Mouse (Mus musculus): ENCODE results near the gene Gns. TPM values are rescaled to one million over a fixed set of nuclear protein-coding genes. Genes with fewer than 3 reads are reported as not detected.

Gene Gns
- total RNA-seq (2014; rRNA removed) (87.5 and 93.8 TPM in 2 replicates), polyA plus RNA-seq (2015; fragmentation: Nextera tagmentation; extraction: Ambion mirVana) (38.2 and 39.5 TPM in 2 replicates)

- under 1% methylated on average over 58 of the region's 72 CpGs for WGBS
- peak within 1 kb of the TSS; percentile 91 for H3K4me3 ChIP-seq (ENCODE audit: low read length)
- H3K9ac ChIP-seq (replicated peaks; ENCODE audit: low read length): peak within 1 kb of the TSS; percentile 84
- no peaks in the 10 kb centered on the region for H3K9me3 ChIP-seq (ENCODE audit: low read length)
- peak; percentile 98 for ATAC-seq
- DNase-seq (ENCODE audit: low spot score): peak; percentile 94
- H3K27ac ChIP-seq: peak within 1 kb of the TSS; percentile 77
- peaks cover 3% of the 10 kb centered on the region; the same call in 1 of the 2 replicates for H3K36me3 ChIP-seq (ENCODE audit: insufficient read depth, low read length)
- no peaks in the 10 kb centered on the region for H3K27me3 ChIP-seq (ENCODE audit: insufficient read depth, low read length)
- H3K4me2 ChIP-seq (ENCODE audit: low read depth, low read length): peak within 1 kb of the TSS; percentile 86
- peaks cover 9% of the 10 kb centered on the region; the same call in 1 of the 2 replicates for H3K4me1 ChIP-seq (ENCODE audit: insufficient read depth, low read length)
- no peak for TF ChIP-seq CTCF (IDR thresholded peaks at IDR 0.05; ENCODE audit: low read depth)
These were observed at the start of gene Gns for GRCm38 (mm10) chr10:121364801-121365564. Gene Gns, plus strand, starts transcription at chr10:121365090.

DNA sequence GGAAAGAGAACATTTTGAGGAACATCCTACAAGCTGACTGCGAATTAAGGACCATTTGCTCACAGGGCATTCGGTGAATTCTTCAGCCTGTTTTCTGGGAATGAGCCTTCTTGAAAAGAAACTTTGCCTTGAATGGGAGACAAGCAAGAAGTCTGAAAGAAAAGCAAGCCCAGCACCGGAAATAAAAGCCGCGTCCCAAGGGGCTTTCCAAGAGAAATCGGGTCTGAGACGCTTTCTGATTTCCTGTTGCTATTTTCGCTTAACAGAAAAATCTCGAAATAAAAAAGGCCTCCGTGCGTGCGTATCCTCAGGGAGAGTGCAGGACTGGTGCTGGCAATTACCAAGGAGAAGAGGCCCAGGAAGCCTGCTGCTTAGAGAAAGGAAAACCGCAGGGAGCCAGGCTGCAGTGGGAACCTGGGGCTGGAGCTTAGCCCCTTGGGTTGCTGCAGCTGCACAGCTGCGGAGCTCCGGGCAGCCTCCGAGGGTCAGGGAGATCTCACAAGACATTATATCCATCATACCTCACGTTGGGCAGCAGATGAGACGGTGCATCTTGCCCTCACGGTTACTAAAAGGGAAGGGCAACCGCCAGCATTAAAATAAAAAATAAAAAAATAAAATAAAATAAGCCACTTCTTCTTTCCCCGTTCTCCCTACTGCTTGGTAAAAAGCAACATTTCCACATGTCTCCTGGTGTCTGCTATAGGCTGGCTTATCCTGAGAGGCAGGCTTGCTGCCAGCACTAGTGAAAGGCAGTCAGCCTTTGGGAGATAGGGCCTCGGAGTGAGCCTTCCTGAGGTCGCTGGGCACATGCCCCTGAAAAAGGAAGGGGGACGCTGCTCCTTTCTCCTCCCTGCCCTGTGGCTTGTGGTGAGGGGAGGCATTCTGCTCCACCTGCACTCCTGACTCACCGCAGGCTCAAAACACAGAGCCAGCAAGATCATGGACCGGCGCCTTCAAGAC lies 49.3 kb upstream of the Gns start:
- WGBS: 25% methylated on average over 27 of the region's 27 CpGs
- Histone ChIP-seq H3K4me2 (ENCODE audit: low read depth, low read length) (peak overlapping the region; percentile 29; the same call in 1 of the 2 replicates), H3K27ac (0 out of 2 replicates have a peak overlapping the region, but pooled peaks have one; percentile 16), H3K36me3 (ENCODE audit: insufficient read depth, low read length) (no peaks in the 10 kb centered on the region), H3K4me1 (ENCODE audit: insufficient read depth, low read length) (0 out of 2 replicates have a peak, but pooled peaks cover 11% of the 10 kb centered on the region), H3K9ac (replicated peaks; ENCODE audit: low read length) (no peak overlapping the region), H3K9me3 (ENCODE audit: low read length) (no peaks in the 10 kb centered on the region), H3K4me3 (ENCODE audit: low read length) (no peak overlapping the region), H3K27me3 (ENCODE audit: insufficient read depth, low read length) (no peaks in the 10 kb centered on the region)
- no peak for DNase-seq (ENCODE audit: low spot score)
- ATAC-seq: no peak
- TF ChIP-seq CTCF (IDR thresholded peaks at IDR 0.05; ENCODE audit: low read depth): no peak

GRCm38 (mm10) chr10:121316361-121316760 lies 48.5 kb upstream of the Gns start:
- WGBS: 87% methylated on average over 10 of the region's 10 CpGs
- Histone ChIP-seq H3K4me3 (ENCODE audit: low read length) (no peak overlapping the region), H3K9ac (replicated peaks; ENCODE audit: low read length) (no peak overlapping the region), H3K9me3 (ENCODE audit: low read length) (no peaks in the 10 kb centered on the region), H3K4me1 (ENCODE audit: insufficient read depth, low read length) (0 out of 2 replicates have a peak, but pooled peaks cover 11% of the 10 kb centered on the region), H3K27me3 (ENCODE audit: insufficient read depth, low read length) (no peaks in the 10 kb centered on the region), H3K4me2 (ENCODE audit: low read depth, low read length) (no peak overlapping the region), H3K27ac (no peak overlapping the region), H3K36me3 (ENCODE audit: insufficient read depth, low read length) (no peaks in the 10 kb centered on the region)
- DNase-seq (ENCODE audit: low spot score) (no peak), ATAC-seq (no peak)
- no peak for TF ChIP-seq CTCF (IDR thresholded peaks at IDR 0.05; ENCODE audit: low read depth)

DNA sequence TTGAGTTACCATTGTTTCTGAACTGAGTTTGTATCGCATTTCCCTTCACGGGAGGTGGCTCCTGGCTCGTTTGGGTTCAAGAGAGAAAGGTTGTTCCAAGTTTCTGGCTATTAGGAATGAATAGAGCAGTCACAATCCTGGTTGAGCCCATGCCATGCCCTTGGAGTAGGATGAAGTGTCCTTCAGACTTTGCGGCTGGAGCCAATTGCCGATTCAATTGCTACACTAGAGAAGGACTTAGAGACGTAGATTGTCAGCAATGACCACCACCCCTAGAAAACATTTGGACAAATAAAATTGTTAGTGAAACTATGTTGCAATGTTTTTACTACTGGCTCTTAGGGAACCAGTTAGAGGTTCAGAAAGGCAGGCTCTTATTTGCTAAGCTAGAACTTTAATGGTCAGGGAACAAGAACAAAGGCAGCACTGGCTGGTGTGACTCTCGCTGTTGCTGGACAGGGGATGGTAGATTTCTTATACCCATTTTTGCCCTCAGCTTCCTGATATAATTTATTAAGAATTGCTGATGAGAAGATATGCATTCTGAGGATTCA lies 46.4 kb upstream of the Gns start:
- 71% methylated on average over 7 of the region's 7 CpGs for WGBS
- H3K9me3 ChIP-seq (ENCODE audit: low read length): no peaks in the 10 kb centered on the region
- 0 out of 2 replicates have a peak, but pooled peaks cover 7% of the 10 kb centered on the region for H3K4me1 ChIP-seq (ENCODE audit: insufficient read depth, low read length)
- H3K27ac ChIP-seq: no peak overlapping the region
- no peak overlapping the region for H3K4me2 ChIP-seq (ENCODE audit: low read depth, low read length)
- H3K36me3 ChIP-seq (ENCODE audit: insufficient read depth, low read length): no peaks in the 10 kb centered on the region
- ATAC-seq (no peak), DNase-seq (ENCODE audit: low spot score) (no peak)
- no peak overlapping the region for H3K9ac ChIP-seq (replicated peaks; ENCODE audit: low read length)
- H3K27me3 ChIP-seq (ENCODE audit: insufficient read depth, low read length): no peaks in the 10 kb centered on the region
- H3K4me3 ChIP-seq (ENCODE audit: low read length): no peak overlapping the region
- TF ChIP-seq CTCF (IDR thresholded peaks at IDR 0.05; ENCODE audit: low read depth): no peak

- no peak overlapping the region for H3K9ac ChIP-seq (replicated peaks; ENCODE audit: low read length)
- no peak overlapping the region for H3K27ac ChIP-seq
- DNase-seq (ENCODE audit: low spot score): peak; percentile 76
- H3K27me3 ChIP-seq (ENCODE audit: insufficient read depth, low read length): no peaks in the 10 kb centered on the region
- no peaks in the 10 kb centered on the region for H3K9me3 ChIP-seq (ENCODE audit: low read length)
- no peak for TF ChIP-seq CTCF (IDR thresholded peaks at IDR 0.05; ENCODE audit: low read depth)
- H3K36me3 ChIP-seq (ENCODE audit: insufficient read depth, low read length): no peaks in the 10 kb centered on the region
- 56% methylated on average over 7 of the region's 7 CpGs for WGBS
- no peak for ATAC-seq
- H3K4me3 ChIP-seq (ENCODE audit: low read length): no peak overlapping the region
- no peak overlapping the region for H3K4me2 ChIP-seq (ENCODE audit: low read depth, low read length)
- no peaks in the 10 kb centered on the region for H3K4me1 ChIP-seq (ENCODE audit: insufficient read depth, low read length)
These were observed 41.4 kb upstream of the Gns start for GRCm38 (mm10) chr10:121323493-121323892.

DNA sequence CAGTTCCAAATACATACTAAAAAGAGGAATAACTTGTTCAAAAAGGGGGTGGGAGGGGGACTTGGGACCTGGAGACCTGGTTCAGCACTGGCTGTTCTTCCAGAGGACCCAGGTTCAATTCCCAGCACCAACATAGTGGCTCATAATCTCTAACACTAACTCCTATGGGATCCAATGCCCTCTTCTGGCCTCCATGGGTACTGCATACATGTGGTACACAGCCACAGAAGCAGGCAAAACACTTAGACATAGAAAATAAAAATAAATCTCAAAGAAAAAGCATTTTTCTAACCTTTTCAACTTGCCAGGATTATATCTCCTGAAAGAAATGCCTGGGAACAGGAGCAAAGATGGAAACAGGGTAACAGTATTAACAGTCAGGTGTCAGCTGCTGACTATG lies 38.7 kb upstream of the Gns start:
- TF ChIP-seq CTCF (IDR thresholded peaks at IDR 0.05; ENCODE audit: low read depth): peak; percentile 21; the same call in 1 of the 2 replicates
- Histone ChIP-seq H3K27ac (no peak overlapping the region), H3K9me3 (ENCODE audit: low read length) (no peaks in the 10 kb centered on the region), H3K4me2 (ENCODE audit: low read depth, low read length) (no peak overlapping the region), H3K9ac (replicated peaks; ENCODE audit: low read length) (no peak overlapping the region), H3K4me1 (ENCODE audit: insufficient read depth, low read length) (no peaks in the 10 kb centered on the region), H3K36me3 (ENCODE audit: insufficient read depth, low read length) (no peaks in the 10 kb centered on the region), H3K4me3 (ENCODE audit: low read length) (no peak overlapping the region), H3K27me3 (ENCODE audit: insufficient read depth, low read length) (no peaks in the 10 kb centered on the region)
- no peak for ATAC-seq
- DNase-seq (ENCODE audit: low spot score): no peak

Measured in hindbrain, postnatal 0 days (tissue).